Mouse (Mus musculus) NIH3T3 (cell line): ENCODE results near the gene Sypl.

Source experiments
- DNase-seq: peaks from one replicate; pipeline ENCODE4 v3.0.0-alpha.2; 2012; ENCODE audit warnings: low read depth

Sypl gene

GRCm38 (mm10) chr12:32953596-32954215, at the start of gene Sypl:
TSS of gene Sypl (plus strand) at chr12:32953891.
- peak; percentile 100 for DNase-seq

- no peak for DNase-seq
Observed at GRCm38 (mm10) chr12:32909686-32910085, 44.0 kb upstream of the Sypl start.

GRCm38 (mm10) chr12:32910092-32910491, 43.6 kb upstream of the Sypl start:
- peak; percentile 94 for DNase-seq

GRCm38 (mm10) chr12:32910560-32911194, 43.0 kb upstream of the Sypl start:
- DNase-seq, result peak; percentile 73

- DNase-seq, result no peak
Observed at GRCm38 (mm10) chr12:32911569-32911968, 42.1 kb upstream of the Sypl start.

GRCm38 (mm10) chr12:32912772-32913171, 40.9 kb upstream of the Sypl start:
- no peak for DNase-seq

GRCm38 (mm10) chr12:32918683-32919082, 35.0 kb upstream of the Sypl start:
- no peak for DNase-seq

GRCm38 (mm10) chr12:32919091-32919490, 34.6 kb upstream of the Sypl start:
- no peak for DNase-seq

- DNase-seq, result no peak
Observed at GRCm38 (mm10) chr12:32919527-32919926, 34.2 kb upstream of the Sypl start.

GRCm38 (mm10) chr12:32920185-32920788, 33.4 kb upstream of the Sypl start:
- peak; percentile 85 for DNase-seq

- no peak for DNase-seq
Observed at GRCm38 (mm10) chr12:32921071-32921470, 32.6 kb upstream of the Sypl start.

GRCm38 (mm10) chr12:32921532-32922131, 32.1 kb upstream of the Sypl start:
- no peak for DNase-seq

GRCm38 (mm10) chr12:32924245-32924644, 29.4 kb upstream of the Sypl start:
- DNase-seq, result no peak

GRCm38 (mm10) chr12:32926331-32927172, 27.1 kb upstream of the Sypl start:
- DNase-seq, result peak; percentile 10

- DNase-seq, result no peak
Observed at GRCm38 (mm10) chr12:32927231-32927835, 26.4 kb upstream of the Sypl start.

GRCm38 (mm10) chr12:32928180-32928579, 25.5 kb upstream of the Sypl start:
- DNase-seq, result no peak

GRCm38 (mm10) chr12:32929831-32930513, 23.7 kb upstream of the Sypl start:
- no peak for DNase-seq

GRCm38 (mm10) chr12:32930566-32930965, 23.1 kb upstream of the Sypl start:
- no peak for DNase-seq

GRCm38 (mm10) chr12:32936246-32936946, 17.3 kb upstream of the Sypl start:
- no peak for DNase-seq

- no peak for DNase-seq
Observed at GRCm38 (mm10) chr12:32941141-32941540, 12.6 kb upstream of the Sypl start.
